Mouse (Mus musculus) midbrain, embryonic 14.5 days (tissue): ENCODE results near the gene Mogs. TPM values are rescaled to one million over a fixed set of nuclear protein-coding genes. Genes with fewer than 3 reads are reported as not detected.
A peak's percentile ranks its signal among the peaks of the same experiment; 100 is the strongest.

ENCODE experiments used
- ATAC-seq: fragments of 200-750 bp; cut with Nextera tagmentation; 2 replicates; pipeline ENCODE4 v1.8.0; 2017; ENCODE audit warnings: moderate number of reproducible peaks, moderate library complexity; ENCODE audit not compliant: low FRiP score, low TSS enrichment
- DNase-seq: peaks from one replicate; pipeline ENCODE4 v3.0.0-alpha.2; 2015
- H3K27ac ChIP-seq: fragments of 300-500 bp; sonication (generic); replicated peaks from 2 replicates; pipeline ENCODE4 v1.5.1; 2014; ENCODE audit warnings: mild to moderate bottlenecking, low read depth, low read length, moderate library complexity
- H3K27me3 ChIP-seq: fragments of 300-500 bp; sonication (generic); 2 replicates; pipeline ENCODE4 v1.6.1; 2014; ENCODE audit warnings: low read length, control low read depth, mixed read lengths; ENCODE audit not compliant: control insufficient read depth, insufficient read depth
- H3K36me3 ChIP-seq: fragments of 300-500 bp; sonication (generic); 2 replicates; pipeline ENCODE4 v1.6.1; 2014; ENCODE audit warnings: low read length, control low read depth; ENCODE audit not compliant: control insufficient read depth, insufficient read depth
- H3K4me1 ChIP-seq: fragments of 300-500 bp; sonication (generic); 2 replicates; pipeline ENCODE4 v1.6.1; 2014; ENCODE audit warnings: mild to moderate bottlenecking, antibody characterized with exemption, low read length, control low read depth; ENCODE audit not compliant: control insufficient read depth, insufficient read depth
- H3K4me2 ChIP-seq: fragments of 300-500 bp; sonication (generic); 2 replicates; pipeline ENCODE4 v1.6.1; 2014; ENCODE audit warnings: mild to moderate bottlenecking, low read length, moderate library complexity
- H3K4me3 ChIP-seq: fragments of 300-500 bp; sonication (generic); replicated peaks from 2 replicates; pipeline ENCODE4 v1.5.1; 2014; ENCODE audit warnings: low read depth, low read length
- H3K9ac ChIP-seq: fragments of 300-500 bp; sonication (generic); replicated peaks from 2 replicates; pipeline ENCODE4 v1.6.1; 2014; ENCODE audit warnings: mild to moderate bottlenecking, low read length, moderate library complexity
- H3K9me3 ChIP-seq: fragments of 300-500 bp; sonication (generic); 2 replicates; pipeline ENCODE4 v1.6.1; 2016; ENCODE audit warnings: low read length, control low read depth, mixed read lengths; ENCODE audit not compliant: control insufficient read depth
- WGBS: fragments of 180-500 bp; shearing (Covaris S2); extraction: QIAGEN DNeasy Blood & Tissue Kit; methylation state at CpG from one replicate; pipeline ENCODE4 v1.1.7; 2014; 5-methylcytosine and 5-hydroxymethylcytosine counted together
- polyA plus RNA-seq: library from polyadenylated mRNA; unstranded; fragments of >200 nt; fragmentation: Nextera tagmentation; extraction: Ambion mirVana; gene quantifications from 2 replicates; pipeline ENCODE4 v1.2.1, GENCODE M21; 2014

Mogs gene
- polyA plus RNA-seq = 22.4 and 22.6 TPM in 2 replicates

DNA sequence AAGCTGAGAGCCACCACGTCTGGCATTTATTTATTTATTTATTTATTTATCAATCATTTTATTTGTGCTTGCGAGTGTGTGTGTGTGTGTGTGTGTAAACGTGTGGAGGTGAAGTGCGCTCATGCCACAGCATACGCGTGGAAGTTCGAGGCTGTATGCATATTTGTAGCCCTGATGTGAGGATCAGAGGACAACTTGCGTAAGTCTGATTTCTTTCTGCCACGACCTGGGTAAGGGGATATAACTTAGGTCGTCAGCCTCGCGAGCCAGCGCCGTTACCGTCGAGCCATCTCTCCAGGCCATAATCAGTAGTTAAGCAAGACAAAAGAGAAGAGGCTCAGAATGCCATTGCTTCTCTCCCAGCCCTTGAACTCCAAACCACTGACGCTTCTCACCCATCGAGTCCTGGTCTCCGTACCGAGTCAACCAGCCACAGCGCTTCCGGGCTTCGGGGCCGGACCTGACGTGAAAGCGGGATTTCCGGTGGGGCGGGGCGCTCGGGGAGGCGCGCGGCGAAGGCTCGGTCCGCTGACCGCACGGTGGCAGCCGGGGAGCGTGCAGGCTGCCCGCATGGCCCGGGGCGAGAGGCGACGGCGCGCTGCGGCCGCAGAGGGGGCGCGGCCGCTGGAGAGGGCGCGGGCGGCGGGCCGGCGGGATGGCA, at the start of gene Mogs:
Gene Mogs (plus strand): TSS at position 486 of the 661 bp plus-strand sequence.
- peak; percentile 90 for ATAC-seq
- peak within 1 kb of the TSS; percentile 67 for H3K27ac ChIP-seq
- H3K27me3 ChIP-seq = no peaks in the 10 kb centered on the region
- H3K9me3 ChIP-seq = no peaks in the 10 kb centered on the region
- H3K36me3 ChIP-seq = peaks cover 40% of the 10 kb centered on the region
- WGBS = 1% methylated on average over 54 of the region's 58 CpGs
- DNase-seq = peak; percentile 95
- H3K4me1 ChIP-seq = peaks cover 27% of the 10 kb centered on the region
- H3K4me2 ChIP-seq = peak within 1 kb of the TSS; percentile 76
- H3K9ac ChIP-seq = peak within 1 kb of the TSS; percentile 82
- H3K4me3 ChIP-seq = peak within 1 kb of the TSS; percentile 83

DNA sequence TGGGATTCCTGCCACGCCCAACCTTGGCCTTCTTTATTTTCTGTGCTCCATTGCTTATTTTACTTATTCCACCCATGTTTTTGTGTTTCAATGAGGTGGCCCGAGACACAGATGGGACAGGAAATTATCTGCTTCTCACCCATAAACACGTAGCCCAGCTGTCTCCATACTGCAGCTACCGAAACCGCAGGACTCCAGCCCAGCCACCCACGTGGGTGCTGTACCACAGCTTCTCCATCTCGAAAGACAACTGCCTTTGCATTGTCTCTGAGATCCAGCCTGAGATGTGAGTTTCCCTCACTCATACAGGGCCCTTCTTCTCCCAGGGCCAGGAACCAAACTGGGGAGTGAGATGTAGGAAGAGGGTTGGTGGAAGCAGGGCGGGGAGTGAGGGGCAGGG, 49.3 kb upstream of the Mogs start:
- Histone ChIP-seq H3K4me2 (no peak overlapping the region), H3K27me3 (peaks cover 88% of the 10 kb centered on the region), H3K9me3 (no peaks in the 10 kb centered on the region), H3K4me3 (no peak overlapping the region), H3K27ac (no peak overlapping the region), H3K9ac (no peak overlapping the region), H3K36me3 (no peaks in the 10 kb centered on the region), H3K4me1 (0 out of 2 replicates have a peak, but pooled peaks cover 3% of the 10 kb centered on the region)
- DNase-seq (no peak), ATAC-seq (no peak)
- 35% methylated on average over 8 of the region's 8 CpGs for WGBS

DNA sequence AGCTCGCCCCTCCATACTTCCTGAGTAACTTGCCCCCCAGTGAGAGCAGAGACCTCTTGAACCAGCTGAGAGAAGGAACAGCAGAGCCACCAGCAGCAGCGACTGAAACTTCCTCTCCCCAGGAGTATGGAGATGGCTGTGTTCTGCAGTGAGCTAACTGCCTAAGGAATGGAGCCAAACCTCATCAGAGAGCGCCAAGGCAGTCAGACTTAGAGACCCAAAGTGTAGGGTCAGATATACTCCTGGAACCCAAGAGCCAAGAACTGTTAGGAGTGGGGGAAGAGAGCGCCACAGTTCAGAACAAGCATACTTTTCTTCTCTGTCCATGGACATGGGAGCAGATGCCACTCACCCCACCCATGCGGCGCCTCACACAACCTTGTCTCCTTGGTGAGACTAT, 48.9 kb upstream of the Mogs start:
- Histone ChIP-seq H3K4me1 (0 out of 2 replicates have a peak, but pooled peaks cover 3% of the 10 kb centered on the region), H3K27me3 (peaks cover 90% of the 10 kb centered on the region), H3K27ac (no peak overlapping the region), H3K9me3 (no peaks in the 10 kb centered on the region), H3K4me3 (no peak overlapping the region), H3K36me3 (no peaks in the 10 kb centered on the region), H3K9ac (no peak overlapping the region), H3K4me2 (no peak overlapping the region)
- WGBS = 28% methylated on average over 6 of the region's 6 CpGs
- DNase-seq (no peak), ATAC-seq (no peak)

DNA sequence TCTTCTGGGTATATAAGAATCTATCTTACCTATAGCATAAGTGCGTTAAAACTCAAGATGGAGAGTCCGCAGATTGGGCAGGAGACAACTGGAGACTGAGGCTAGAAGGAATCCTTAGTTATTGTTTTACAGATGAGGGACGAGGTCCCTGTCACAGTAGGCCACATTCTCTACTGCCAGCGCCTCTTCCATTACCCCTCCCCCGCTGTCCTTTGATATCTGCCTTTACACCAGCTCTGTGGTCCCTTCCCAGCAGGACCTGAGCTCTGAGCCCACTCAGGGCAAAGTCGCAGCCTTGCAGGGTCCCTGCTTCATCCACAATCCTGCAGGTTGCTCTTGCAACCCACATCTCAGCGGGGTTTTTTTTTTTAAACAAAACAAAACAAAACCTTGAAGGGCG, 47.1 kb upstream of the Mogs start:
- 1% methylated on average over 8 of the region's 8 CpGs for WGBS
- no peak overlapping the region for H3K27ac ChIP-seq
- ATAC-seq (no peak), DNase-seq (no peak)
- H3K4me3 ChIP-seq = peak overlapping the region; percentile 12; the same call in 1 of the 2 replicates
- H3K4me2 ChIP-seq = no peak overlapping the region
- no peaks in the 10 kb centered on the region for H3K9me3 ChIP-seq
- H3K4me1 ChIP-seq = 0 out of 2 replicates have a peak, but pooled peaks cover 3% of the 10 kb centered on the region
- no peaks in the 10 kb centered on the region for H3K36me3 ChIP-seq
- H3K9ac ChIP-seq = no peak overlapping the region
- H3K27me3 ChIP-seq = peaks cover 93% of the 10 kb centered on the region

DNA sequence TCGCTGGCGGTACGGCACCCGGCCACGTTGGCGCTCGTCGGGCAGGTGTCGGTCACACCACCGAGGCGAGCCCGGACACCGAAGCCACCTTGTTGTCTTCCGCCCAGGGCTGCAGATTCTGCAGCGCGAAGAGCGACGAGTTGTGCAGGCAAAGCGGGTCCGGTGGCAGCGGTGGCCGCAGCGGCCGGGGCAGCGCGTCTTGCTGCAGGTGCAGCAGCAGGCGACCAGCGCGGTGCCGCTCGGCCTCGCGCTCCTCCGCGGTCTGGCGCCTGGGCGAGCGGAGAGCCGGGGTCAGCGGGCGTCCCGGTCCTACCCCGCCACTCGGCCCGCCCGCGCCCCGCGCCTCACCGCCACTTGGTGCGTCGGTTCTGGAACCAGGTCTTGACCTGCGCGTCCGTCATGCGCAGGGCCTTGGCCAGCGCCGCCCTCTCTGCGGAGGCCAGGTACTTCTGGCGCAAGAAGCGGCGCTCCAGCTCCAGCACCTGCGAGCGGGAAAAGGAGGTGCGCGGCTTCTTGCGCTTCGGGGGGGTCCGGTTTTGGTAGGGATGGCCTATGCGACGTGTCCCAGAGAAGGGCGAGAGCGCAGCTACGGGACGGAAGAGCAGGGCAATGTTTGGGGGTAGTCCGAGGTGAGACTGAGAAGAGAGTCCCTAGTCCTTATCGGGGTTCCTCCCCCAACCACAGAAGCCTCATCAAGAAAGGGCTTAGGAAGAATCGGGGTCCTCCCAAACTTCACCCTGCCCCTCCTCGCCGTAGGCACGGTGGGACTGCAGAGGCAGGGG, 46.4 kb upstream of the Mogs start:
- no peaks in the 10 kb centered on the region for H3K9me3 ChIP-seq
- no peak for DNase-seq
- H3K4me2 ChIP-seq = peak overlapping the region; percentile 33; the same call in 1 of the 2 replicates

DNA sequence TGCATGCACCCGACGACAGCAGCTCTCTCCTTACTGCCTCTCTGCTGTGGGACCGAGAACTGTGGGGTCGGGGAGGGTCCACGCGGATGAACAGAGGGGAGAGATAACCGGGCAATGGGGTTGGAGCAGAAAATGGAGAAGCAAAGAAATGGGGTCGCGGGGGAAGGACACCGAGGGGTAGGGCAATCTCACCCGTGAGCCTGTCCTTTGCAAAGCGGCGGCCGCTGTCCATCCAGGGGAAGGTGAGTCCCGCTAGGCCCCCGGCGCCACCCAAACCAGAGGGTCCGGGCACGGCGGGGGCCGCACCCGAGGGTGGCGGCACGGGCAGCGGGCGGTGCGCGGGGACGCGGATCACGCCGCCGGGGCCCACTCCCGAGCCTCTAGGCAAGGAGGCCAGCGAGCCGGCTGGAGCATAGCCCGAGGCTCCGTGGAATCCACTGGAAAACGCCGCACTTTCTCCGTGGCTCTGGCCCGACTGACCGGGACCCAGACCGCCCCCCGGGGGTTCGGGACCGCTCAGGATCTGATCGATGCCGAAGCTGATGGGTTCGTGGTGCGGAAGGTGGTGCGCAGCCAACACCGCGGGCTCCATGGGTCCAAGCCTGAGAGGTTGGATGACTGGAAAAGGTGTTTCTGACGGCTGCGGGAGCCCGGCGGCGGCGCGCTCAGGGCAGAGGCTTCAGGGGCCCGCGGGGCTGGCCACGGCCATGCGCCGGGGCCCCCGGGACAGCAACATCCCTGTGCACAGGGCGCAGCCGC, 45.6 kb upstream of the Mogs start:
- ATAC-seq = no peak
- no peaks in the 10 kb centered on the region for H3K9me3 ChIP-seq
- no peak for DNase-seq
- H3K9ac ChIP-seq = no peak overlapping the region
- no peak overlapping the region for H3K4me3 ChIP-seq
- H3K36me3 ChIP-seq = no peaks in the 10 kb centered on the region
- H3K27ac ChIP-seq = no peak overlapping the region
- 0 out of 2 replicates have a peak overlapping the region, but pooled peaks have one; percentile 10 for H3K4me2 ChIP-seq
- under 1% methylated on average over 68 of the region's 69 CpGs for WGBS
- 0 out of 2 replicates have a peak, but pooled peaks cover 3% of the 10 kb centered on the region for H3K4me1 ChIP-seq
- H3K27me3 ChIP-seq = peaks cover 93% of the 10 kb centered on the region

More for the DNA sequence above, 46.4 kb upstream of the Mogs start:
- peaks cover 94% of the 10 kb centered on the region for H3K27me3 ChIP-seq
- ATAC-seq = no peak
- no peak overlapping the region for H3K27ac ChIP-seq
- H3K4me3 ChIP-seq = peak overlapping the region; percentile 12
- no peak overlapping the region for H3K9ac ChIP-seq
- H3K36me3 ChIP-seq = no peaks in the 10 kb centered on the region
- H3K4me1 ChIP-seq = 0 out of 2 replicates have a peak, but pooled peaks cover 3% of the 10 kb centered on the region
- WGBS = under 1% methylated on average over 81 of the region's 81 CpGs

DNA sequence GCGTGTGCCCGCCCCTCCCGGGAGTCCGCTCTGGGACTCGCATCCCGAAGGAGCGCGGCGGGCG, 45.2 kb upstream of the Mogs start, which contains the start of gene Tlx2:
Gene Tlx2 (minus strand): TSS at position 47 of the 64 bp plus-strand sequence.
- Histone ChIP-seq H3K9ac (no peak within 1 kb of the TSS), H3K27me3 (peaks cover 93% of the 10 kb centered on the region), H3K27ac (no peak within 1 kb of the TSS), H3K4me1 (0 out of 2 replicates have a peak, but pooled peaks cover 3% of the 10 kb centered on the region), H3K9me3 (no peaks in the 10 kb centered on the region), H3K4me2 (0 out of 2 replicates have a peak within 1 kb of the TSS, but pooled peaks have one; percentile 10), H3K4me3 (no peak within 1 kb of the TSS; the same call in 1 of the 2 replicates), H3K36me3 (no peaks in the 10 kb centered on the region)
- under 1% methylated on average over 10 of the region's 10 CpGs for WGBS
- ATAC-seq (no peak), DNase-seq (no peak)

DNA sequence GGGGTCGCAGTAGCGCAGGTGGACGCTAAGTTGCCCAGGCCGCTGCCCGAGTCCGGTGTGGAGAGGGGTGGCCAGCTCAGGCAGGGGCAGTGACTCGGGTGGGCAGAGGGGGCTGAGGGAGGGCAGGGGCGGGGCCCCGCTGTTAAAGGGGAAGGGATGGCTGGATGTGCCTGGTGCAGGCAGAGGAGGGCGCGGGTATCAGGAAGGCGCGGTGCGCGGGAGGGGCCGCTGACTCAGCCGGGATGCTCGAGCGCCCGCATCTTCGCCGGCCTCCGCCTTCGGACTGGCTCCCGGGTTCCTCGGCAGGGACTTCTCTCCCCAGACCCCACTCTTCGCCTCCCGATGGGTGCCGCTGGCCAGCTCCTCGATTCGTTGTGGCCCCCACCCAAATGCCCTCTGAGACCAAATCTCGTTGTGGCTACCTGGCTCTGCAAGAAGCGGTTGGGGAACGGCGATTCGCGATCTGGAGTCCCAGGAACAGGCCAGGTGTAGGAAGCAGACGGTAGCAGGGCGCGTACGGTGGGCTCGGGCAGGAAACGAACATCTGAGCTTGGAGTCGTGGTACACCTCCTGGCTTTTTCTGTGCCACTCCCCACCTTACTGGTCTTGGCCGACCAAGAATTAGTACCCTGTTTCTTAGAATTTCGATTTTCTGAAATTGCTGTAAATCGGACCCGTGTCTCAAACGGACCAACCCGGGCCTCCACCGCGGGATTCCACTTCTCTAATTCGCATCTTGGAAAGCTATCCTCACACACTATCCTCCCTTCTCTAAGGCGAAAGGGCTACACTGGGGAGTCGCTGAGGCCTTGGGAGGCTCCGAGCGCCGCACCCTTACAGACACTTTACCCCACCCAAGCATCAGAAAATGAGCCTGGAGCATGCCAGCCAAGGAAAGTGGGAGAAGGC, 44.7 kb upstream of the Mogs start:
- Histone ChIP-seq H3K36me3 (no peaks in the 10 kb centered on the region), H3K9ac (no peak overlapping the region), H3K4me2 (0 out of 2 replicates have a peak overlapping the region, but pooled peaks have one; percentile 10), H3K9me3 (no peaks in the 10 kb centered on the region), H3K27me3 (peaks cover 93% of the 10 kb centered on the region), H3K27ac (no peak overlapping the region), H3K4me1 (0 out of 2 replicates have a peak, but pooled peaks cover 3% of the 10 kb centered on the region), H3K4me3 (no peak overlapping the region)
- DNase-seq (peak; percentile 46), ATAC-seq (0 out of 2 replicates have a peak, but pooled peaks have one; percentile 24)
- under 1% methylated on average over 53 of the region's 58 CpGs for WGBS
